8 mouse cellular contexts compared by ENCODE assay signal in genomic region chr15:94589219-94590075, GRCm38 (mm10). TPM values are rescaled to one million over a fixed set of nuclear protein-coding genes. Genes with fewer than 3 reads are reported as not detected.
DNase-seq lines count a peak whose midpoint lies in the region; ATAC-seq lines count a peak whose summit lies in the region.

TSS of gene Twf1 (minus strand) at chr15:94589889.

- intact Hi-C loops in left cerebral cortex, postnatal 14 days (cut with DNase I): loop anchor here (5.0 kb wide), 1 partner anchor 42 kb away; no protein-coding TSS in a partner anchor

- peak within 1 kb of the TSS; percentile 95 for H3K4me3 ChIP-seq in intestine, embryonic 14.5 days (ENCODE audit: low read depth, low read length)

- H3K4me1 ChIP-seq in intestine, embryonic 14.5 days (replicated peaks; ENCODE audit: control insufficient read depth, insufficient read depth, low read length): peaks cover 12% of the 10 kb centered on the region

- peak within 1 kb of the TSS; percentile 76 for H3K4me2 ChIP-seq in intestine, embryonic 14.5 days (ENCODE audit: low read length)

- H3K27me3 ChIP-seq in intestine, embryonic 14.5 days (replicated peaks; ENCODE audit: control insufficient read depth, insufficient read depth, low read length): no peaks in the 10 kb centered on the region

- H3K36me3 ChIP-seq in intestine, embryonic 14.5 days (ENCODE audit: control insufficient read depth, insufficient read depth, low read length): peaks cover 19% of the 10 kb centered on the region

- WGBS in intestine, embryonic 14.5 days: under 1% methylated on average over 68 of the region's 70 CpGs

- peak within 1 kb of the TSS; percentile 78 for H3K9ac ChIP-seq in intestine, embryonic 14.5 days (ENCODE audit: low read length)

- H3K27ac ChIP-seq in intestine, embryonic 14.5 days (ENCODE audit: low read depth): peak within 1 kb of the TSS; percentile 77

- H3K9me3 ChIP-seq in intestine, embryonic 14.5 days (ENCODE audit: control insufficient read depth, low read length): no peaks in the 10 kb centered on the region

- DNase-seq in adrenal gland, adult 18-20 months (ENCODE audit: low spot score in 2 of 2): peak; percentile 98
- DNase-seq in embryo, embryonic 11 days: peak; percentile 98
- peak; percentile 98 for DNase-seq in gastrocnemius, postnatal 25 days
- peak; percentile 99 for DNase-seq in intestine, embryonic 14.5 days (ENCODE audit: low spot score)
- peak; percentile 98 for DNase-seq in left cerebral cortex, postnatal 14 days (ENCODE audit: low spot score in 2 of 2)
- DNase-seq in mesoderm, embryonic 11.5 days (ENCODE audit: low read depth, low spot score): peak; percentile 95
- peak; percentile 96 for DNase-seq in right cerebral cortex, postnatal 36 days (ENCODE audit: low spot score in 2 of 2)
- DNase-seq in yolk sac, embryonic 10.5 days (ENCODE audit: low spot score): peak; percentile 97

- peak; percentile 99 for ATAC-seq in intestine, embryonic 14.5 days (replicated peaks; ENCODE audit: low FRiP score, low TSS enrichment, low read depth)

RNA-seq across cellular contexts. Expression of gene Twf1, which starts in this region (rescaled TPM):
- total RNA-seq in adrenal gland, adult 18-20 months (2021): 10 to 100 TPM; 81.2 to 87.1 TPM
- total RNA-seq in gastrocnemius, postnatal 25 days (2021): 10 to 100 TPM in 1 of 2 experiments, 1 to 10 TPM in 1; 9.6 to 10.5 TPM
- polyA plus RNA-seq in intestine, embryonic 14.5 days (2014; fragmentation: Nextera tagmentation; extraction: Ambion mirVana): 97.9 and 101 TPM in 2 replicates
- 10 to 100 TPM; 46.7 to 53.5 TPM for total RNA-seq in left cerebral cortex, postnatal 14 days (2021)

Comparison
In these comparisons a context has a peak if more than half of its experiments do, and no peak if none do; other contexts are left out.
1. Peak in every context shown above with its lines: DNase-seq, ATAC-seq, H3K4me3 ChIP-seq and H3K27ac ChIP-seq.
2. RNA of gene Twf1 (total RNA-seq): 81.2 to 87.1 TPM in adrenal gland, adult 18-20 months and 46.7 to 53.5 TPM in left cerebral cortex, postnatal 14 days; 9.6 to 10.5 TPM in gastrocnemius, postnatal 25 days; every median in the first group is over 4 times any median in the second.